Mouse (Mus musculus): ENCODE measurements around the gene Syce1l. TPM values are rescaled to one million over a fixed set of nuclear protein-coding genes. Genes with fewer than 3 reads are reported as not detected.

The Syce1l gene
- polyA plus RNA-seq, 1 experiment from 2014 or later, result not detected

DNA sequence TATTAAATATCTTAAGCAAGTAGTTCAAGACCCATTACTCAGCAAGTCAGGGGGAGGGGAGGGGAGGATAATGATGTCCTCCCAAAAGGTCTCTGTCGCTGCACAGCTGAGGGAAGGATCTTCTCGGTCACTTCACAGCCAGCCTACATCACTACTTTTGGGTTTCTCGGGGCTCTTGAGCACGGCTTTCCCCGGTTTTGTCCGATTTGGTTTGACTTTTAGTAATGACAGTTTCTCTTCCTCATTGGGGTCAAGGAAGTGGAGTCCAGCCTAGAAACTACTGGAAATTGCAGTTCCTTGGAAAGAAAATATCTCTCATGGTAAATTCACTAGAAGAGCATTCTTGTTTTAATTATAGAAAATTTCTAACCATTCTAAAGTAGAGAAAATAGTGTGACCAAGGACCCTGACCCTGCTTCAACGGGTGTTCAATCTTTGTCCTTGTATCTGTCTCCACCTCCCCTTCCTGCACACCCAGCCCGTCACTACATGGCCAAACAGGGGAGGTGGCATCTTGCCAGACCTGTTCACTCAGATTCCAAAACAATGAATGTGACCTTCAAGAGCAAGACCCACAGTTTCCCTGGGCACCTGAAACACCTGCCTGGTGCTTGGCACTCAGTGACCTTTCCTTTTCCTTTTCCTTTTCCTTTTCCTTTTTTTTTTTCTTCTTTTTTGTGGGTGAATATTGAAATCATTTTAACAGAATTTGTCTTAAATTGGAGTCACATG lies 632 bp downstream of the Syce1l start:
- Histone ChIP-seq H3K4me2 (ENCODE audit: low read depth, low read length) (no peak overlapping the region), H3K27me3 (ENCODE audit: control insufficient read depth, insufficient read depth, low read length) (no peaks in the 10 kb centered on the region), H3K27ac (replicated peaks; ENCODE audit: low read depth, low read length) (no peak overlapping the region), H3K9me3 (replicated peaks; ENCODE audit: control insufficient read depth, low read length) (no peaks in the 10 kb centered on the region), H3K4me1 (ENCODE audit: control insufficient read depth, insufficient read depth, low read length) (no peaks in the 10 kb centered on the region), H3K4me3 (ENCODE audit: low read depth, low read length) (no peak overlapping the region), H3K36me3 (replicated peaks; ENCODE audit: control insufficient read depth, insufficient read depth, low read depth, low read length) (no peaks in the 10 kb centered on the region), H3K9ac (replicated peaks; ENCODE audit: low read length) (no peak overlapping the region)
- ATAC-seq (replicated peaks; ENCODE audit: insufficient number of reproducible peaks, low FRiP score, low TSS enrichment, low read depth) (no peak), DNase-seq (ENCODE audit: low spot score) (no peak)
- WGBS, result 87% methylated on average over 8 of the region's 8 CpGs

DNA sequence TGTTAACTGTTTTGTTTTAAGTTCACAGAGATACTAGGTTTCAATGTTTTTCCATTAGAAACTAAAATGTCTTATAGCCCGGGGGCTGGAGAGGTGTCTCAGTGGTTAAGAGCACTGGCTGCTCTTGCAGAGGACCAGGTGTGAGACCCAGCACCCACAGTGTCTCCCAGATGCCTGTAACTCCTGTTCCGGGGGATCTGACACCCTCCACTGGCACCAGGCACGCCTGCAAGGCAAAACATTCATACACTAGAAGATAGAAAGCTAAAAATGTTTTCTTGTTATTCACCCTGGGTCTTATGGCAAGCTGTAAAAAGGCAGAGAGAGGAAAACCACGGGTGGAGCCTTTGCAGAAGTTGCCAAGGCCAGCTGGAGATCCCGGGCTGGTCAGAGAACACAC lies 2.2 kb downstream of the Syce1l start:
- no peak for DNase-seq (ENCODE audit: low spot score)
- Histone ChIP-seq H3K27me3 (ENCODE audit: control insufficient read depth, insufficient read depth, low read length) (no peaks in the 10 kb centered on the region), H3K4me1 (ENCODE audit: control insufficient read depth, insufficient read depth, low read length) (no peaks in the 10 kb centered on the region), H3K27ac (replicated peaks; ENCODE audit: low read depth, low read length) (no peak overlapping the region), H3K9ac (replicated peaks; ENCODE audit: low read length) (no peak overlapping the region), H3K4me3 (ENCODE audit: low read depth, low read length) (no peak overlapping the region), H3K9me3 (replicated peaks; ENCODE audit: control insufficient read depth, low read length) (no peaks in the 10 kb centered on the region), H3K36me3 (replicated peaks; ENCODE audit: control insufficient read depth, insufficient read depth, low read depth, low read length) (no peaks in the 10 kb centered on the region), H3K4me2 (ENCODE audit: low read depth, low read length) (no peak overlapping the region)
- no peak for ATAC-seq (replicated peaks; ENCODE audit: insufficient number of reproducible peaks, low FRiP score, low TSS enrichment, low read depth)
- 72% methylated on average over 5 of the region's 5 CpGs for WGBS

DNA sequence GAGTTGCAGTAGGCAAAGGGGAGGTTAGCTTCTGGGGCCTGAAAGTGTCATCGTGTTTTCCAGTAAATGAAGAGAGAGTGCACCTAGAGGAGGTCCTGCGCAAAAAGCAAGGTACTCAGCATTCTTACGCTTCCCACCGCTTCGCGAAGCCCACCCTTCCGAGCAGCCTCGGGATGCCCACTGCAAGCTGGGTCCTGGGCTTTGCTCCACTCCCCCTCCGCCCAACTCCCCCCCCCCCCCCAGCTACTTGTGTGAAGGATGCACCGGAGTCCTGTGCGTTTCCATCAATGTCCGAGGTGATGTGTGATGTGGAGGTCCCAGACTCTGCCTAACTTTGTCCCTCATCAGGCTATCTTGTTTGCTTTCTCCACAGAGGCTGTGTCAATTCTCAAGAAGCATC lies 9.4 kb downstream of the Syce1l start:
- Histone ChIP-seq H3K9me3 (replicated peaks; ENCODE audit: control insufficient read depth, low read length) (no peaks in the 10 kb centered on the region), H3K36me3 (replicated peaks; ENCODE audit: control insufficient read depth, insufficient read depth, low read depth, low read length) (no peaks in the 10 kb centered on the region), H3K27me3 (ENCODE audit: control insufficient read depth, insufficient read depth, low read length) (no peaks in the 10 kb centered on the region; the same call in 1 of the 2 replicates), H3K27ac (replicated peaks; ENCODE audit: low read depth, low read length) (no peak overlapping the region), H3K9ac (replicated peaks; ENCODE audit: low read length) (no peak overlapping the region), H3K4me1 (ENCODE audit: control insufficient read depth, insufficient read depth, low read length) (no peaks in the 10 kb centered on the region), H3K4me3 (ENCODE audit: low read depth, low read length) (no peak overlapping the region), H3K4me2 (ENCODE audit: low read depth, low read length) (no peak overlapping the region)
- WGBS, result 84% methylated on average over 12 of the region's 12 CpGs
- ATAC-seq (replicated peaks; ENCODE audit: insufficient number of reproducible peaks, low FRiP score, low TSS enrichment, low read depth), result no peak
- DNase-seq (ENCODE audit: low spot score), result no peak

DNA sequence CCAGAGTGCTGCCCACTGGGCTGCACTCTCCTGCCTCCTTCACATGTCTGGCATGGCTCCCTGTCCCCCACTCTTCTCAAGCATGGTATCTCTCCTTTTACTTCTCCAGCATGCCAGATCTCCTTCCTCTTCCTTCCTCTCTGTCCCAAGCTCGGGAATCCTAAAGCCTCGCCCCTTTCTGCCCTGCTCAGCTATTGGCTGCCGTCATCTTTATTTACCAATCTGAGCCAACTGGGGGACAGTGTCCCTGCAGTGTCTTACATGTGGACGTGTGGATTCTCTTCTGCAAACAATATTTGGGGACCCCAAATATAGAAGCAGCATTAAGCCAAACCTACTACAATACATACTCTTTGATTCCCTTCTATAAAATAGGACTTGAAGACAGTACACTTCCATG lies 10.1 kb downstream of the Syce1l start:
- no peaks in the 10 kb centered on the region for H3K9me3 ChIP-seq (replicated peaks; ENCODE audit: control insufficient read depth, low read length)
- ATAC-seq (replicated peaks; ENCODE audit: insufficient number of reproducible peaks, low FRiP score, low TSS enrichment, low read depth) (no peak), DNase-seq (ENCODE audit: low spot score) (no peak)
- no peak overlapping the region for H3K27ac ChIP-seq (replicated peaks; ENCODE audit: low read depth, low read length)
- H3K4me2 ChIP-seq (ENCODE audit: low read depth, low read length), result no peak overlapping the region
- no peaks in the 10 kb centered on the region; the same call in 1 of the 2 replicates for H3K27me3 ChIP-seq (ENCODE audit: control insufficient read depth, insufficient read depth, low read length)
- no peak overlapping the region for H3K4me3 ChIP-seq (ENCODE audit: low read depth, low read length)
- no peaks in the 10 kb centered on the region for H3K4me1 ChIP-seq (ENCODE audit: control insufficient read depth, insufficient read depth, low read length)
- WGBS, result 63% methylated on average over 4 of the region's 4 CpGs
- H3K36me3 ChIP-seq (replicated peaks; ENCODE audit: control insufficient read depth, insufficient read depth, low read depth, low read length), result no peaks in the 10 kb centered on the region
- H3K9ac ChIP-seq (replicated peaks; ENCODE audit: low read length), result no peak overlapping the region

DNA sequence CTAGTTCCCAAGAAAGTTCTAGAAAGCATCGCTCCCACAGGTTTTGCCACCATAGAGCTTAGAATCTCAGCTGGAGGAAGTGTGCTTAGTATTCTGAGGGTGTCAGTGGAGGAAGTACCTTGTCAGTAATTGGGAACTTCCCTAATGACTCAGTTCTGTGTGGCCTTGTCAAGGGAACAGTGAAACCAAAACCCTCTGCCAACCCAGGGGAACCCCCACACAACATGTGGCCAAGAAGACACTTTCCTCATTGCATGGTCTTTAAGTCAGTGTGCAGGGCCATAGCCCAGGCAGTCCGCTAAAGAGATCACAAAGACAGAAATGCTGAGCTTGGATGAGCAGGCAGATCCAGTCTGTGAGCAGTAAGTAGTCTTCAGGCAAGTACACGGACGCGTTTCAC lies 13.1 kb downstream of the Syce1l start:
- no peak overlapping the region for H3K4me2 ChIP-seq (ENCODE audit: low read depth, low read length)
- H3K27me3 ChIP-seq (ENCODE audit: control insufficient read depth, insufficient read depth, low read length), result no peaks in the 10 kb centered on the region; the same call in 1 of the 2 replicates
- H3K4me3 ChIP-seq (ENCODE audit: low read depth, low read length), result no peak overlapping the region
- no peaks in the 10 kb centered on the region for H3K4me1 ChIP-seq (ENCODE audit: control insufficient read depth, insufficient read depth, low read length)
- ATAC-seq (replicated peaks; ENCODE audit: insufficient number of reproducible peaks, low FRiP score, low TSS enrichment, low read depth), result no peak
- no peak for DNase-seq (ENCODE audit: low spot score)
- 87% methylated on average over 5 of the region's 5 CpGs for WGBS
- H3K9ac ChIP-seq (replicated peaks; ENCODE audit: low read length), result no peak overlapping the region
- H3K27ac ChIP-seq (replicated peaks; ENCODE audit: low read depth, low read length), result no peak overlapping the region
- H3K36me3 ChIP-seq (replicated peaks; ENCODE audit: control insufficient read depth, insufficient read depth, low read depth, low read length), result no peaks in the 10 kb centered on the region
- no peaks in the 10 kb centered on the region for H3K9me3 ChIP-seq (replicated peaks; ENCODE audit: control insufficient read depth, low read length)

DNA sequence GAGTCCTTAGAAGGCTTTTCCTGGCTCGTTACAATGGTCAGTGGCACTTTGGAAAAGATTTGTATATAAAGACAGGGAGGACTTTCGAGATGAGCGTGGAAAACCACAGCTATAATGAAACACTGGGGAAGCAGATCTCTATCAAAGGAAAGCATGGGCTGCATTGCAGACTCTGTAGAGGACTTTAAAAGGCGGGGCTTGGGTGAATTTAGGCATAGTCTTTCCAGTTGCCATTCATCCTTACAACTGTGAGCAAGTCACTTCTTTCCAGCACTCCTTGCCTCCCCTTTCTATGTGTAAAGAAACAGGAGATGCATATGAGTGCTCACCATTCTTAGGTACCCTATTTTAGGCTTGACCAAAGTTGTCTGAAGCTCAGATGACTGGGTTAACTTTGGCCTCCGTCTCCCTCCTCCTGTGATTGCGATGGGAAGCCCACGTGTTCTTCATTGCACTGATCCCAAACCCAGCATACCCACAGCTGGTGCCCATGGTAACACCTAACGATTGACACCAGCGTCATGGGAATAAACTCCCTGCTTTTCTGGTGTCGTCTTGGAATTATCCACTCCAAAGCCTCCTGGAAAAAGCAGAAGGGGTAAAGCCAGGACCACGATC lies 13.8 kb downstream of the Syce1l start:
- Histone ChIP-seq H3K4me2 (ENCODE audit: low read depth, low read length) (no peak overlapping the region), H3K9ac (replicated peaks; ENCODE audit: low read length) (no peak overlapping the region), H3K4me1 (ENCODE audit: control insufficient read depth, insufficient read depth, low read length) (no peaks in the 10 kb centered on the region), H3K4me3 (ENCODE audit: low read depth, low read length) (no peak overlapping the region), H3K9me3 (replicated peaks; ENCODE audit: control insufficient read depth, low read length) (no peaks in the 10 kb centered on the region), H3K27me3 (ENCODE audit: control insufficient read depth, insufficient read depth, low read length) (no peaks in the 10 kb centered on the region; the same call in 1 of the 2 replicates), H3K36me3 (replicated peaks; ENCODE audit: control insufficient read depth, insufficient read depth, low read depth, low read length) (no peaks in the 10 kb centered on the region), H3K27ac (replicated peaks; ENCODE audit: low read depth, low read length) (no peak overlapping the region)
- ATAC-seq (replicated peaks; ENCODE audit: insufficient number of reproducible peaks, low FRiP score, low TSS enrichment, low read depth), result no peak
- 86% methylated on average over 11 of the region's 11 CpGs for WGBS
- no peak for DNase-seq (ENCODE audit: low spot score)

DNA sequence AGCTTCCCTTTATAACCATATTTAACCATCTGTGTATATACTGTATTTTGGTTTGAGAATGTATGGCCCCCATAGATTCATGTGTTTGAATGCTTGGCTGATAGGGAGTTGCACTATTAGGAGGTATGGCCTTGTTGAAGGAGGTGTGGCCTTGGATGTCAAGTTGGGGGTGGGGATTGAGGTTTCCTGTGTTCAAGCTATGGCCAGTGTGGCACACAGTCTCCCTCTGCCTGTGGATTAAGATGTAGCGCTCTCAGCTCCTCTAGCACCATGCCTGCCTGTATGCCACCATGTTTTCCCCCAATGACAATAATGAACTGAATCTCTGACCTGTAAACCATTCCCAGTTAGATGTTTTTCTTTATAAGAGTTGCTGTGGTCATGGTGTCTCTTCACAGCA lies 17.1 kb downstream of the Syce1l start:
- no peaks in the 10 kb centered on the region for H3K9me3 ChIP-seq (replicated peaks; ENCODE audit: control insufficient read depth, low read length)
- H3K9ac ChIP-seq (replicated peaks; ENCODE audit: low read length), result no peak overlapping the region
- 87% methylated on average over 1 of the region's 1 CpGs for WGBS
- no peak overlapping the region for H3K27ac ChIP-seq (replicated peaks; ENCODE audit: low read depth, low read length)
- no peak overlapping the region for H3K4me2 ChIP-seq (ENCODE audit: low read depth, low read length)
- H3K4me1 ChIP-seq (ENCODE audit: control insufficient read depth, insufficient read depth, low read length), result no peaks in the 10 kb centered on the region
- DNase-seq (ENCODE audit: low spot score) (no peak), ATAC-seq (replicated peaks; ENCODE audit: insufficient number of reproducible peaks, low FRiP score, low TSS enrichment, low read depth) (no peak)
- no peaks in the 10 kb centered on the region for H3K27me3 ChIP-seq (ENCODE audit: control insufficient read depth, insufficient read depth, low read length)
- no peak overlapping the region for H3K4me3 ChIP-seq (ENCODE audit: low read depth, low read length)
- no peaks in the 10 kb centered on the region for H3K36me3 ChIP-seq (replicated peaks; ENCODE audit: control insufficient read depth, insufficient read depth, low read depth, low read length)

DNA sequence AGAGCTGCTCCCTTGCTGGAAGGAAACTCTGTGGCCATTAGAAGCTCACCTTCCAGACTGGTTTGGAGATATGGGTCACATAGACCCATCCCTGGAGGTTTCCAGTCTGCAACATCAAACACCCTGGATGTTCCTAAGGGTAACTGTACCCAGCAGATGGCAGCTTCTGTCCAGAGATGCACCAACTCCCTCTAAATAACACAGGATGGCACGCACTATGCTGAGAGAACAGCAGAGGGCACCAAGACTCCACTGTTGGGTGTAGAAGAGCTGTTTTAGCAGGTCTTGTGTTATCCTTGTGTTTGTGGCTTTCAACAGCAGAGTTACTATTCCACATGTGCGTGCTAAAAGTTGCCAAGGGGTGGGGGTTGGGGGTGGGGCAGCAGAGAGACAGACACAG lies 21.5 kb downstream of the Syce1l start:
- DNase-seq (ENCODE audit: low spot score) (peak; percentile 90), ATAC-seq (replicated peaks; ENCODE audit: insufficient number of reproducible peaks, low FRiP score, low TSS enrichment, low read depth) (peak; percentile 71)
- H3K36me3 ChIP-seq (replicated peaks; ENCODE audit: control insufficient read depth, insufficient read depth, low read depth, low read length), result no peaks in the 10 kb centered on the region
- no peak overlapping the region for H3K27ac ChIP-seq (replicated peaks; ENCODE audit: low read depth, low read length)
- H3K4me2 ChIP-seq (ENCODE audit: low read depth, low read length), result no peak overlapping the region
- H3K27me3 ChIP-seq (ENCODE audit: control insufficient read depth, insufficient read depth, low read length), result no peaks in the 10 kb centered on the region
- H3K4me3 ChIP-seq (ENCODE audit: low read depth, low read length), result no peak overlapping the region
- no peaks in the 10 kb centered on the region for H3K9me3 ChIP-seq (replicated peaks; ENCODE audit: control insufficient read depth, low read length)
- no peaks in the 10 kb centered on the region for H3K4me1 ChIP-seq (ENCODE audit: control insufficient read depth, insufficient read depth, low read length)
- 11% methylated on average over 2 of the region's 2 CpGs for WGBS
- H3K9ac ChIP-seq (replicated peaks; ENCODE audit: low read length), result no peak overlapping the region

Data from embryonic facial prominence, embryonic 11.5 days (tissue).